Mouse (Mus musculus) stomach, embryonic 16.5 days (tissue): ENCODE measurements around the gene Tmem107. TPM values are rescaled to one million over a fixed set of nuclear protein-coding genes. Genes with fewer than 3 reads are reported as not detected.

ENCODE experiments used
- ATAC-seq: fragments of 200-750 bp; cut with Nextera tagmentation; 2 replicates; pipeline ENCODE4 v1.8.0; 2017; ENCODE audit warnings: moderate number of reproducible peaks, moderate TSS enrichment; ENCODE audit not compliant: insufficient read depth, low FRiP score
- H3K27ac ChIP-seq: fragments of 300-500 bp; sonication (generic); 2 replicates; pipeline ENCODE4 v1.5.1; 2014; ENCODE audit warnings: low read length
- H3K27me3 ChIP-seq: fragments of 300-500 bp; sonication (generic); 2 replicates; pipeline ENCODE4 v1.6.1; 2014; ENCODE audit warnings: low read length, control low read depth, mixed read lengths; ENCODE audit not compliant: control insufficient read depth, insufficient read depth
- H3K36me3 ChIP-seq: fragments of 300-500 bp; sonication (generic); 2 replicates; pipeline ENCODE4 v1.6.1; 2014; ENCODE audit warnings: low read length; ENCODE audit not compliant: control insufficient read depth, insufficient read depth
- H3K4me1 ChIP-seq: fragments of 300-500 bp; sonication (generic); 2 replicates; pipeline ENCODE4 v1.6.1; 2014; ENCODE audit warnings: low read length, control low read depth, mixed read lengths; ENCODE audit not compliant: control insufficient read depth, insufficient read depth
- H3K4me2 ChIP-seq: fragments of 300-500 bp; sonication (generic); 2 replicates; pipeline ENCODE4 v1.6.1; 2014; ENCODE audit warnings: low read depth, low read length, mixed read lengths
- H3K4me3 ChIP-seq: fragments of 300-500 bp; sonication (generic); replicated peaks from 2 replicates; pipeline ENCODE4 v1.5.1; 2014; ENCODE audit warnings: mild to moderate bottlenecking, low read length
- H3K9ac ChIP-seq: fragments of 300-500 bp; sonication (generic); 2 replicates; pipeline ENCODE4 v1.6.1; 2014; ENCODE audit warnings: low read length
- H3K9me3 ChIP-seq: fragments of 300-500 bp; sonication (generic); replicated peaks from 2 replicates; pipeline ENCODE4 v1.6.1; 2016; ENCODE audit warnings: low read length, control low read depth; ENCODE audit not compliant: control insufficient read depth
- WGBS: fragments of 180-500 bp; shearing (Covaris S2); extraction: QIAGEN DNeasy Blood & Tissue Kit; methylation state at CpG from one replicate; pipeline ENCODE4 v1.1.7; 2014; 5-methylcytosine and 5-hydroxymethylcytosine counted together
- polyA plus RNA-seq: library from polyadenylated mRNA; unstranded; fragments of >200 nt; fragmentation: Nextera tagmentation; extraction: Ambion mirVana; gene quantifications from 2 replicates; pipeline ENCODE4 v1.2.1, GENCODE M21; 2015

The Tmem107 gene
- polyA plus RNA-seq, 1 experiment from 2014 or later, result 62.1 TPM

DNA sequence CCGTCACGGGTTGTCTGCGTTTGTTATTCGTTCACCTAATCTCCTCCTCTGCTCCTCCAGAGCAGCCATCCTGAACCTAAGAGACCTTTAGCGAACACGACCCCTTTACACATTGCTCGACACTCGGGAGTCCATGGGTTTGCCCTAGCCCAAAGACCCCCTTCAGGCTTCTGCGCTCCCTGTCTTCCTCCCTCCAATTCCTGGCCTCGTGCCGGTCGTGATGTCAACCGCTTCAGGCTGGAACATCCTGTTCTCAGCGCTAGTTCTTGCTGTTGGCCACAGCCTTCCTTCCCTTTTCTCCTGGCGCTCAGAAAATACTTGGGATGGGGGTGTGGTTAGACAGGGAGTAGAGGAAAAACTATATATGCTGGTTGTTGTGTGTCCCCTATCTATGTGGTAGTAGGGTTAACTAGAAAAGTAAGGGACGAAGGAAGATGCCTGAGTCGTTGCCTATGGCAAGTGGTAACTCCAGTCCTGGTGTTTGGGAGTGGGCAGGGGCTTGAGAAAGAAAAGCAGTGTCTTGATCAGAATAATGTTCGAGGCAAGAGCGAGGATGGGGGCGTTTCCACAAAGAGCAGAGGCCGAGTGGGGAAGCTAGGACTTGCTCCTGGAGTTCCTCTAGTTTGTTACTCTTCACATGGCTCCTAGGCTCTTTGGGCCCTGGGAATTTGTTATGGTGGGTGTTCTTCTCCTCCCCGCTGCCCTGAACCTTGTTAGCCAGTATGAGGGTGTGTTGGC is 28.7 kb downstream of the Tmem107 start:
- peaks cover 24% of the 10 kb centered on the region; the same call in 1 of the 2 replicates for H3K36me3 ChIP-seq
- H3K27me3 ChIP-seq, result no peaks in the 10 kb centered on the region
- H3K27ac ChIP-seq, result peak overlapping the region; percentile 96
- H3K4me3 ChIP-seq, result peak overlapping the region; percentile 57
- peak overlapping the region; percentile 81 for H3K9ac ChIP-seq
- no peaks in the 10 kb centered on the region for H3K9me3 ChIP-seq
- ATAC-seq, result no peak
- H3K4me1 ChIP-seq, result peaks cover 36% of the 10 kb centered on the region
- WGBS, result under 1% methylated on average over 22 of the region's 22 CpGs
- peak overlapping the region; percentile 96 for H3K4me2 ChIP-seq

DNA sequence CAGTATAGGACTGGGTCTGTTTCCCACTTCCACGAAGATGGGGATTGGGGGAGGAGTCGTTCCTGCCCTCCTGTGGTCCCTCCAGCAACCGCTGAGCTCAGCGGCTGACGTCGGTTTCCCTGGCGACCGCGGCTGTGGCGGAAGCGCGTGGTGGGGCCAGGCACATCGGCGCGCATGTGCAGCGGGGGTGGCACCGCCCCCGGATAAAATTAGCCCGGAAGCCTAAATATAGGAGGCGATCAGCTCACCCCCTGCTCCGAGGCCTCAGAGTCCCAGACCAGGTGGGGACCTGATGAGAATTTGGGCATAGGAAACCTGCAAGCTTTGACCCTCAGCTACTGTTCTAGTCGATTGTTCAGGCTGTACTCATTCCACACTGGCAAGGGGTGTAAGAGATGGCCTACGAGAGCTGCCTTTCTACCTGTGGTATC is 29.3 kb downstream of the Tmem107 start:
- under 1% methylated on average over 23 of the region's 23 CpGs for WGBS
- Histone ChIP-seq H3K9me3 (no peaks in the 10 kb centered on the region), H3K9ac (peak overlapping the region; percentile 81), H3K27me3 (no peaks in the 10 kb centered on the region), H3K27ac (peak overlapping the region; percentile 96), H3K36me3 (peaks cover 30% of the 10 kb centered on the region), H3K4me1 (peaks cover 34% of the 10 kb centered on the region), H3K4me2 (peak overlapping the region; percentile 96), H3K4me3 (peak overlapping the region; percentile 57)
- ATAC-seq, result peak; percentile 9; the same call in 1 of the 2 replicates

DNA sequence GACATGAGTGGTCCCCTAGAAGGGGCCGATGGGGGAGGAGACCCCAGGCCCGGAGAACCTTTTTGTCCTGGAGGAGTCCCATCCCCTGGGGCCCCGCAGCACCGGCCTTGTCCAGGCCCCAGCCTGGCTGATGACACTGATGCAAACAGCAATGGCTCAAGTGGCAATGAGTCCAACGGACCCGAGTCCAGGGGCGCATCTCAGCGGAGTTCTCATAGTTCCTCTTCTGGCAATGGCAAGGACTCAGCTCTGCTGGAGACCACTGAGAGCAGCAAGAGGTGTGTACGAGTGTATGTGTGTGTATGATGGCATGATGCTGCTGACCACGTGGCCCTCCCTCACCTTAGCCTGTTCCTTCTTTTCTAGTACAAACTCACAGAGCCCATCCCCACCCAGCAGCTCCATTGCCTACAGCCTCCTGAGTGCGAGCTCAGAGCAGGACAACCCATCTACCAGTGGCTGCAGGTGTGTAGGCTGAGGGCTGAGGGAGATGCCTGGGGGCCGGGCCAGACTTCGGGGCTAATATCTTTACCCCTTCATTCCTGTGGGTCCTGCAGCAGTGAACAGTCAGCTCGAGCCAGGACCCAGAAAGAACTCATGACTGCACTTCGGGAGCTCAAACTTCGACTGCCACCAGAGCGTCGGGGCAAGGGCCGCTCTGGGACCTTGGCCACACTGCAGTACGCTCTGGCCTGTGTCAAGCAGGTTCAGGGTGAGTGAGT is 30.2 kb downstream of the Tmem107 start:
- Histone ChIP-seq H3K9ac (peak overlapping the region; percentile 81), H3K4me2 (peak overlapping the region; percentile 96), H3K9me3 (no peaks in the 10 kb centered on the region), H3K4me1 (peaks cover 34% of the 10 kb centered on the region), H3K36me3 (peaks cover 38% of the 10 kb centered on the region), H3K27me3 (no peaks in the 10 kb centered on the region), H3K27ac (no peak overlapping the region), H3K4me3 (no peak overlapping the region)
- ATAC-seq, result no peak
- 89% methylated on average over 20 of the region's 20 CpGs for WGBS

DNA sequence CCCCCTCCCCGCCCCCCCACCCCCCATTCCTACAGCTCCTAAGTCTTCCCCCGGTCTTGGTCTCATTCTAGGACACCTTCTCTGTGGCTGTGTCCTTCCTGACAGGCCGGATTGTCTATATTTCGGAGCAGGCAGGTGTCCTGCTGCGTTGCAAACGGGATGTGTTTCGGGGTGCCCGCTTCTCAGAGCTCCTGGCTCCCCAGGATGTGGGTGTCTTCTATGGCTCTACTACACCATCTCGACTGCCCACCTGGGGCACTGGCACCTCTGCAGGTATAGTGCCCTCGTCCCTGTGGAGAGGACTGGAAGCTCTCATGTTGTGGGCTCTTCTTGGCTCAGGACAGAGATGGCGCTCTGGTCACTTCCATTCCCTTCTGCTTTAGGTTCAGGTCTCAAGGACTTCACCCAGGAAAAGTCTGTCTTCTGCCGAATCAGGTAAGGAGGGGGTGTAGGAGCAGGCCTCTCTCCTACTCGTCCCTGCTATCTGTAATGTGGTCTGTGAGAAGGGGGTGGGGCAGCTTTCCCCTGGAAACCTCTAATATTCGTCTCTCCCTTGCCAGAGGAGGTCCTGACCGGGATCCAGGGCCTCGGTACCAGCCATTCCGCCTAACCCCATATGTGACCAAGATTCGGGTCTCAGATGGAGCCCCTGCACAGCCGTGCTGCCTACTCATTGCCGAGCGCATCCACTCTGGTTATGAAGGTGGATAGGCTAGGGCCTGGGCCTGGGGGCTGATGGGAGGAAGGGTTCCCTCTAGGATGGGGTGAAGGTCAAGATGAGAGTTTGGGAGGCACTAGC is 31.2 kb downstream of the Tmem107 start:
- Histone ChIP-seq H3K4me1 (peaks cover 34% of the 10 kb centered on the region), H3K4me2 (no peak overlapping the region), H3K4me3 (no peak overlapping the region), H3K9ac (no peak overlapping the region), H3K27ac (no peak overlapping the region), H3K36me3 (peaks cover 43% of the 10 kb centered on the region), H3K9me3 (no peaks in the 10 kb centered on the region), H3K27me3 (no peaks in the 10 kb centered on the region)
- 88% methylated on average over 21 of the region's 21 CpGs for whole genome bisulfite sequencing
- no peak for ATAC-seq

DNA sequence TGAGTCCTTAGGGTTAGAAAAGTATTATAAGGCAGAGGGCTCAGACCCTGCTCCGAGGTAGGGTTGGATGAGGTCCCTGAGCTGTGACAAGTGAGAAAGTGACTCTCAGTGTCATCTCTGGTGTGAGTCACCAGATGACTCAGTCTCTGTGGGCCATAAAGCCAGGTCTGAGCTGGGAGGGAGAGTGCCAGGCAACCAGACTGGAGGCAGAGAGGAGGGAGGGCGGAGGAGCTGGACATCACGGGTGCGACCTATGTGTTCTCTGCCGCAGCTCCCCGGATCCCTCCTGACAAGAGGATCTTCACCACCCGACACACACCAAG is 31.8 kb downstream of the Tmem107 start:
- H3K9me3 ChIP-seq, result no peaks in the 10 kb centered on the region
- H3K4me3 ChIP-seq, result no peak overlapping the region
- ATAC-seq, result no peak
- no peaks in the 10 kb centered on the region for H3K27me3 ChIP-seq
- no peak overlapping the region for H3K27ac ChIP-seq
- WGBS, result 84% methylated on average over 7 of the region's 7 CpGs
- H3K4me2 ChIP-seq, result no peak overlapping the region
- H3K4me1 ChIP-seq, result peaks cover 31% of the 10 kb centered on the region
- peaks cover 43% of the 10 kb centered on the region for H3K36me3 ChIP-seq
- no peak overlapping the region for H3K9ac ChIP-seq

DNA sequence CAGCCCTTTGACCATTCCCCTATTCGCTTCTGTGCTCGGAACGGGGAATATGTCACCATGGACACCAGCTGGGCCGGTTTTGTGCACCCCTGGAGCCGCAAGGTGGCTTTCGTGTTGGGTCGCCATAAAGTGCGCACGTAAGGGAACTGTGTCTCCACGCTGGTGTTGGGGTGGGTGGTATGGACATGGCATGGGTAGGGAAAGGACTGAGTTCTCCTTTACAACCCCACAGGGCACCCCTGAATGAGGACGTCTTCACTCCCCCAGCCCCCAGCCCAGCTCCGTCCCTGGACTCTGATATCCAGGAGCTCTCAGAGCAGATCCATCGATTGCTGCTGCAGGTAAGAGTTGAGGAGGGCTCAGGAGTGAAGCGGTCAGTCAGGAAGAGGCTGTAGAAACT is 32.5 kb downstream of the Tmem107 start:
- no peak overlapping the region for H3K4me2 ChIP-seq
- H3K9me3 ChIP-seq, result no peaks in the 10 kb centered on the region
- H3K4me3 ChIP-seq, result no peak overlapping the region
- ATAC-seq, result no peak
- peaks cover 48% of the 10 kb centered on the region for H3K36me3 ChIP-seq
- WGBS, result 94% methylated on average over 14 of the region's 14 CpGs
- H3K27me3 ChIP-seq, result no peaks in the 10 kb centered on the region
- no peak overlapping the region for H3K27ac ChIP-seq
- no peak overlapping the region for H3K9ac ChIP-seq
- H3K4me1 ChIP-seq, result peaks cover 24% of the 10 kb centered on the region

DNA sequence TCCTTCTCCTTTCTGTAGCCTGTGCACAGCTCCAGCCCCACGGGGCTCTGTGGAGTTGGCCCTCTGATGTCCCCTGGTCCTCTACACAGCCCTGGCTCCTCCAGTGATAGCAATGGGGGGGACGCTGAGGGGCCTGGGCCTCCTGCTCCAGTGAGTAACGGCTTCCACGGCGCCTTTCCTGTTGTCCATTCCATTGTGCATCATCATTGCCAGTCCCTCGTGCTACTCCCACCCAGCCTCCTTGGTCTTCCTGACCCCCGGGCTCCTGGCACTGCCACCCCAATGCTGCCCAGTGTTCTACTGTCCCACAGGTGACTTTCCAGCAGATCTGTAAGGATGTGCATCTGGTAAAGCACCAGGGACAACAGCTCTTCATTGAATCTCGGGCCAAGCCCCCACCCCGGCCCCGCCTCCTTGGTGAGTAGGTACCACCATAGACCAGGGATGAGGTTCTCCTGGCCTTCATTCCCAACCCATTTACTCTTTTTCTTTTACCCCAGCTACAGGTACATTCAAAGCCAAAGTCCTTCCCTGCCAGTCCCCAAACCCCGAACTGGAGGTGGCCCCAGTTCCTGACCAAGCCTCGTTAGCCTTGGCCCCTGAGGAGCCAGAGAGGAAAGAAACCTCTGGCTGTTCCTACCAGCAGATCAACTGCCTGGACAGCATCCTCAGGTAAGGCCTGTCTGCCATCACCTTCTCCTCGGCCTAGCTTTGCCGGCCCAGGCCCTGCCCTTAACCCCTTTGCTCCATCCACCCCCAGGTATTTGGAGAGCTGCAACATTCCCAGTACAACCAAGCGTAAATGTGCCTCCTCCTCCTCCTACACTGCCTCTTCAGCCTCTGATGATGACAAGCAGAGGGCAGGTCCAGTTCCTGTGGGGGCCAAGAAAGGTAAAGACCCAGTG is 33.2 kb downstream of the Tmem107 start:
- Histone ChIP-seq H3K27me3 (no peaks in the 10 kb centered on the region), H3K4me1 (peaks cover 17% of the 10 kb centered on the region), H3K27ac (no peak overlapping the region), H3K9me3 (no peaks in the 10 kb centered on the region), H3K36me3 (peaks cover 48% of the 10 kb centered on the region), H3K9ac (no peak overlapping the region), H3K4me2 (no peak overlapping the region), H3K4me3 (no peak overlapping the region)
- WGBS, result 90% methylated on average over 15 of the region's 15 CpGs
- ATAC-seq, result no peak

DNA sequence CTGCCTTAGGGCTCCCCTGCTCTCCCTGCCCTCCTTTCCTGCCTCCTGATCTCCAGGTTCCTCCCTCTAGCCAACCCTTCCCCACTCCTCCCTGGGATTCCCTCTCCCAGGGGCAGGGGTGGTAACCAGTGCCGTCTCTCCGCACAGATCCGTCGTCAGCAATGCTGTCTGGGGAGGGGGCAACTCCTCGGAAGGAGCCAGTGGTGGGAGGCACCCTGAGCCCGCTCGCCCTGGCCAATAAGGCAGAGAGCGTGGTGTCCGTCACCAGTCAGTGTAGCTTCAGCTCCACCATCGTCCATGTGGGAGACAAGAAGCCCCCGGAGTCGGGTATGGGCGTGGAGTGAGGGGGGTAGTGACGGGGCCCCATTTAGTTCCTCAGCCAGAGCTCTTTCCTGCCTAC is 33.9 kb downstream of the Tmem107 start:
- no peaks in the 10 kb centered on the region for H3K9me3 ChIP-seq
- no peak overlapping the region for H3K4me3 ChIP-seq
- no peak overlapping the region for H3K4me2 ChIP-seq
- no peak overlapping the region for H3K27ac ChIP-seq
- no peaks in the 10 kb centered on the region for H3K27me3 ChIP-seq
- H3K4me1 ChIP-seq, result peaks cover 11% of the 10 kb centered on the region
- 89% methylated on average over 14 of the region's 14 CpGs for WGBS
- ATAC-seq, result no peak
- peaks cover 48% of the 10 kb centered on the region for H3K36me3 ChIP-seq
- H3K9ac ChIP-seq, result no peak overlapping the region
